Mouse (Mus musculus) heart, embryonic 14.5 days (tissue): ENCODE results near the gene Sez6l2. TPM values are rescaled to one million over a fixed set of nuclear protein-coding genes. Genes with fewer than 3 reads are reported as not detected.

ENCODE experiments used
- ATAC-seq: fragments of 200-750 bp; cut with Nextera tagmentation; 2 replicates; pipeline ENCODE4 v1.8.0; 2017; ENCODE audit warnings: low read depth, moderate TSS enrichment; ENCODE audit not compliant: insufficient number of reproducible peaks, insufficient read depth, low FRiP score
- H3K27ac ChIP-seq, 2 experiments: fragments of 200-500 bp in 1 of 2; fragments of 300-500 bp in 1 of 2; sonication (generic) in 1 of 2; replicated peaks in 1 of 2; 2 replicates each; pipeline ENCODE4 v1.5.1; 2012 to 2014; ENCODE audit warnings: low read depth in 2 of 2, low read length in 2 of 2, control low read depth in 1 of 2, mild to moderate bottlenecking in 1 of 2, mixed read lengths in 1 of 2; ENCODE audit not compliant: control insufficient read depth in 1 of 2, insufficient read depth in 1 of 2
- H3K27me3 ChIP-seq: fragments of 300-500 bp; sonication (generic); 2 replicates; pipeline ENCODE4 v1.6.1; 2014; ENCODE audit warnings: mild to moderate bottlenecking, low read length, control low read depth; ENCODE audit not compliant: control insufficient read depth, insufficient read depth
- H3K36me3 ChIP-seq: fragments of 300-500 bp; sonication (generic); 2 replicates; pipeline ENCODE4 v1.6.1; 2014; ENCODE audit warnings: mild to moderate bottlenecking, control low read depth, low read length, mixed read lengths; ENCODE audit not compliant: control insufficient read depth, insufficient read depth
- H3K4me1 ChIP-seq, 2 experiments: fragments of 200-500 bp in 1 of 2; fragments of 300-500 bp in 1 of 2; sonication (generic) in 1 of 2; 2 replicates each; pipeline ENCODE4 v1.6.1; 2012 to 2014; ENCODE audit warnings: low read length in 2 of 2, control low read depth in 1 of 2, mixed read lengths in 1 of 2; ENCODE audit not compliant: control insufficient read depth in 2 of 2, insufficient read depth in 2 of 2
- H3K4me2 ChIP-seq: fragments of 300-500 bp; sonication (generic); 2 replicates; pipeline ENCODE4 v1.6.1; 2014; ENCODE audit warnings: mild to moderate bottlenecking, low read length
- H3K4me3 ChIP-seq, 2 experiments: fragments of 200-500 bp in 1 of 2; fragments of 300-500 bp in 1 of 2; sonication (generic) in 1 of 2; 2 replicates each; pipeline ENCODE4 v1.5.1; 2012 to 2014; ENCODE audit warnings: low read length in 2 of 2, mild to moderate bottlenecking in 2 of 2, control low read depth in 1 of 2, low read depth in 1 of 2, moderate library complexity in 1 of 2; ENCODE audit not compliant: control insufficient read depth in 1 of 2, insufficient read depth in 1 of 2
- H3K9ac ChIP-seq: fragments of 300-500 bp; sonication (generic); 2 replicates; pipeline ENCODE4 v1.6.1; 2014; ENCODE audit warnings: mild to moderate bottlenecking, low read length
- H3K9me3 ChIP-seq: fragments of 300-500 bp; sonication (generic); 2 replicates; pipeline ENCODE4 v1.6.1; 2016; ENCODE audit warnings: low read length, control low read depth; ENCODE audit not compliant: control insufficient read depth
- WGBS: fragments of 180-500 bp; shearing (Covaris S2); extraction: QIAGEN DNeasy Blood & Tissue Kit; methylation state at CpG from one replicate; pipeline ENCODE4 v1.1.7; 2014; 5-methylcytosine and 5-hydroxymethylcytosine counted together
- polyA plus RNA-seq: library from polyadenylated mRNA; unstranded; fragments of >200 nt; fragmentation: Nextera tagmentation; extraction: Ambion mirVana; gene quantifications from 2 replicates; pipeline ENCODE4 v1.2.1, GENCODE M21; 2014

Gene Sez6l2
- polyA plus RNA-seq, 1 experiment from 2014 or later: 1.4 TPM

- H3K9me3 ChIP-seq: no peaks in the 10 kb centered on the region
- peaks cover 9 to 10% of the 10 kb centered on the region in 2 experiments for H3K4me1 ChIP-seq
- no peak overlapping the region for H3K4me2 ChIP-seq
- H3K27ac ChIP-seq: peak overlapping the region; percentile 57 to 59
- peak overlapping the region; percentile 26; the same call in 1 of the 2 replicates for H3K9ac ChIP-seq
- WGBS: 28% methylated on average over 9 of the region's 9 CpGs
- H3K36me3 ChIP-seq: peaks cover 14% of the 10 kb centered on the region
- no peak overlapping the region for H3K4me3 ChIP-seq
- no peaks in the 10 kb centered on the region for H3K27me3 ChIP-seq
- ATAC-seq: peak; percentile 64
These were observed 58.1 kb downstream of the Sez6l2 start for GRCm38 (mm10) chr7:127008239-127009019.

GRCm38 (mm10) chr7:127009307-127010085, 59.1 kb downstream of the Sez6l2 start:
- no peak overlapping the region for H3K9ac ChIP-seq
- 81% methylated on average over 17 of the region's 17 CpGs for WGBS

GRCm38 (mm10) chr7:127011051-127011450, 60.7 kb downstream of the Sez6l2 start:
- Histone ChIP-seq H3K27ac (no peak overlapping the region), H3K4me2 (no peak overlapping the region), H3K27me3 (no peaks in the 10 kb centered on the region), H3K9me3 (no peaks in the 10 kb centered on the region), H3K4me1 (peaks cover 23 to 32% of the 10 kb centered on the region in 2 experiments), H3K36me3 (peaks cover 31% of the 10 kb centered on the region), H3K9ac (no peak overlapping the region), H3K4me3 (no peak overlapping the region)
- WGBS: 96% methylated on average over 2 of the region's 2 CpGs
- no peak for ATAC-seq

More at GRCm38 (mm10) chr7:127009307-127010085, 59.1 kb downstream of the Sez6l2 start:
- Histone ChIP-seq H3K4me1 (peaks cover 11 to 17% of the 10 kb centered on the region in 2 experiments), H3K4me3 (no peak overlapping the region), H3K27ac (peak overlapping the region in 1 of 2 experiments; percentile 59; a peak in 1 of 4 replicates), H3K9me3 (no peaks in the 10 kb centered on the region), H3K4me2 (no peak overlapping the region), H3K36me3 (peaks cover 17% of the 10 kb centered on the region), H3K27me3 (no peaks in the 10 kb centered on the region)
- ATAC-seq: no peak

- H3K27ac ChIP-seq: no peak overlapping the region
- no peak for ATAC-seq
These were observed 61.4 kb downstream of the Sez6l2 start for GRCm38 (mm10) chr7:127011717-127012116.

GRCm38 (mm10) chr7:127012374-127012773, 62.0 kb downstream of the Sez6l2 start:
- H3K4me1 ChIP-seq: peaks cover 21 to 32% of the 10 kb centered on the region in 2 experiments
- no peak overlapping the region for H3K27ac ChIP-seq
- H3K36me3 ChIP-seq: peaks cover 31% of the 10 kb centered on the region
- no peak overlapping the region for H3K4me3 ChIP-seq
- no peak for ATAC-seq
- H3K4me2 ChIP-seq: no peak overlapping the region
- 71% methylated on average over 6 of the region's 6 CpGs for WGBS
- no peak overlapping the region for H3K9ac ChIP-seq
- no peaks in the 10 kb centered on the region for H3K9me3 ChIP-seq
- H3K27me3 ChIP-seq: no peaks in the 10 kb centered on the region

More at GRCm38 (mm10) chr7:127011717-127012116, 61.4 kb downstream of the Sez6l2 start:
- Histone ChIP-seq H3K9me3 (no peaks in the 10 kb centered on the region), H3K9ac (no peak overlapping the region), H3K36me3 (peaks cover 31% of the 10 kb centered on the region), H3K4me2 (no peak overlapping the region), H3K27me3 (no peaks in the 10 kb centered on the region), H3K4me1 (peaks cover 21 to 32% of the 10 kb centered on the region in 2 experiments), H3K4me3 (no peak overlapping the region)
- WGBS: 65% methylated on average over 2 of the region's 2 CpGs

- Histone ChIP-seq H3K9ac (no peak overlapping the region), H3K36me3 (peaks cover 31% of the 10 kb centered on the region), H3K4me2 (no peak overlapping the region), H3K9me3 (no peaks in the 10 kb centered on the region), H3K27me3 (no peaks in the 10 kb centered on the region), H3K4me1 (peaks cover 21 to 36% of the 10 kb centered on the region in 2 experiments), H3K4me3 (no peak overlapping the region), H3K27ac (no peak overlapping the region)
- 91% methylated on average over 10 of the region's 10 CpGs for WGBS
- ATAC-seq: no peak
These were observed 62.5 kb downstream of the Sez6l2 start for GRCm38 (mm10) chr7:127012845-127013244.

- no peak overlapping the region for H3K9ac ChIP-seq
- ATAC-seq: no peak
- H3K9me3 ChIP-seq: no peaks in the 10 kb centered on the region
- H3K27ac ChIP-seq: no peak overlapping the region
- WGBS: 90% methylated on average over 6 of the region's 6 CpGs
- peaks cover 31% of the 10 kb centered on the region for H3K36me3 ChIP-seq
- H3K4me2 ChIP-seq: peak overlapping the region; percentile 67
- no peaks in the 10 kb centered on the region for H3K27me3 ChIP-seq
- H3K4me3 ChIP-seq: no peak overlapping the region
- H3K4me1 ChIP-seq: peaks cover 18 to 36% of the 10 kb centered on the region in 2 experiments
These were observed 63.0 kb downstream of the Sez6l2 start for GRCm38 (mm10) chr7:127013385-127013784.
